Mouse (Mus musculus) intestine, embryonic 16.5 days (tissue): ENCODE results near the gene Plcxd2. TPM values are rescaled to one million over a fixed set of nuclear protein-coding genes. Genes with fewer than 3 reads are reported as not detected.

Experiments
- polyA plus RNA-seq: library from polyadenylated mRNA; unstranded; fragments of >200 nt; fragmentation: Nextera tagmentation; extraction: Ambion mirVana; gene quantifications from 2 replicates; pipeline ENCODE4 v1.2.1, GENCODE M21; 2015

Gene Plcxd2
- polyA plus RNA-seq, 1 experiment from 2014 or later, result 2.1 TPM

Other genes with a start within 250 kb of the Plcxd2 start
- gene Phldb2, start 56.6 kb downstream of the Plcxd2 start, polyA plus RNA-seq, result 19.8 and 20.7 TPM in 2 replicates
- gene Cd96, start 110.0 kb upstream of the Plcxd2 start, polyA plus RNA-seq, result 0.37 and 0.39 TPM in 2 replicates
- gene Gm4737, start 144.9 kb upstream of the Plcxd2 start, polyA plus RNA-seq, result 3.3 and 4.5 TPM in 2 replicates